Mouse (Mus musculus): ENCODE measurements around the gene Rras.

DNA sequence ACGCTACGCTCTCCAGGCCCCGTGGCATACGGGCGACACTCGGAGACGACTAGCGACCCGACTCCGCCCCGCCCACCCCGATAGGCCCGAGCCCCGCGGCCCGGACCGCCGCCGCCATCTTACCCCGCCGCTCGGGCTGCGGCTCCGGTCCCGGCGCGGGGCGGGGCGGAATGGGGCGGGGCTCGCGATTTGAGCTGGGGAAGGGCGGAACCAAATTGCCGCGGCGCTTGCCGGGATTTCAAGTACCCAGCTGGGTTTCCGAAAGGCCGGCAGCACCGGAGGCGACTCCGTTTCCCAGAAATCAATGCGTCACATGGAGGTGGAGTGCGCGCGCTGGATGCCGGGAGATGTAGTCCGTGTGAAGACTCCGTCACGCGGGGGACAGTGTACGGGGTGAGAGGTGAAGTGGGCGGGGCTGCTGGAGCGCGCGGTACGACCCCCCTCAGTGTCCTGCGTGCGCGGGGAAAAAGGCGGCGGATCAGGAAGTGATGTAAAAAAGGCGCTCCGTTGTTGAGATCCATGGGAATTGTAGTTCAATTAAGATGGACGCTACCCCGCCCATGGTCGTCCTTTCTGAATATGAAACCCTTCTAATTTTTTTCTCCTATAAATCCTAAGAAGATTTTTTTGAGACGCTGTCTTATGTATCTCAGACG, 1.7 kb upstream of the Rras start, which contains the start of gene Scaf1:
- no peak for TF ChIP-seq CTCF (IDR thresholded peaks at IDR 0.05; ENCODE audit: low read depth)
- no peak for TF ChIP-seq EP300 (IDR thresholded peaks at IDR 0.05; ENCODE audit: low read depth)

Data from liver, embryonic 14.5 days (tissue).